Mouse (Mus musculus): ENCODE results near the gene Dclk3. TPM values are rescaled to one million over a fixed set of nuclear protein-coding genes. Genes with fewer than 3 reads are reported as not detected.

Gene Dclk3
- polyA plus RNA-seq, 1 experiment from 2014 or later, result 6.2 TPM

DNA sequence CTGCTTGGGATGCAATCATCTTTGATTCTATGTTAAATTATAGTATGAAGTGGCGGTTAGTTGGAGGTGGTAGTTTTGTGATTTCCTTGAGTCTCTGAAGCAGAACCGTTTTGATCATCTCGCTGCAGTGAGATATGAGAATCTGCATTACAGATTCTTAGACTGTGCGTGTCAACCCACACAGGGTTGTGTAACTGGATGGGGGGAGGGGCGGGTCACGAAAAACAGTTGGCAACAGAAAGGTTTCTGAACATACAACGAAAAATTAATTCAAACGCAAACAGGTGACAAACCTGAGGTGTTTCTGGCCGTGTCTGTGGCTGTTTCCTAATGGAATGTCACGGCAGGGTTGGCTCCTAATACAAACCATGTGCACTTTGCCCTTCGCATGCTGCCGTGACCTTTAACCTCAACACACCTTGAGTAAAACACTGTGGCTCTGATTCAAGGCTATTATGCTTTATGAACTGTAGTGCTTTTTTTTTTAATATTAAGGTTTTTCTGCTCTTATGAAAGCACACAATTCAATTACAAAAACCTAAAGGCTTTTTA is 12.0 kb downstream of the Dclk3 start:
- H3K4me3 ChIP-seq (replicated peaks; ENCODE audit: low read length), result no peak overlapping the region
- H3K9me3 ChIP-seq (ENCODE audit: control insufficient read depth, low read length), result no peaks in the 10 kb centered on the region
- H3K36me3 ChIP-seq (replicated peaks; ENCODE audit: control insufficient read depth, insufficient read depth), result no peaks in the 10 kb centered on the region
- no peaks in the 10 kb centered on the region for H3K4me1 ChIP-seq (replicated peaks; ENCODE audit: control insufficient read depth, insufficient read depth, low read length)
- H3K9ac ChIP-seq, result no peak overlapping the region
- no peak overlapping the region for H3K27ac ChIP-seq
- WGBS, result 83% methylated on average over 12 of the region's 12 CpGs
- ATAC-seq (ENCODE audit: low FRiP score), result no peak
- no peak for DNase-seq (ENCODE audit: low spot score)
- no peaks in the 10 kb centered on the region for H3K27me3 ChIP-seq (ENCODE audit: control insufficient read depth, insufficient read depth, low read length)
- H3K4me2 ChIP-seq (replicated peaks), result no peak overlapping the region

DNA sequence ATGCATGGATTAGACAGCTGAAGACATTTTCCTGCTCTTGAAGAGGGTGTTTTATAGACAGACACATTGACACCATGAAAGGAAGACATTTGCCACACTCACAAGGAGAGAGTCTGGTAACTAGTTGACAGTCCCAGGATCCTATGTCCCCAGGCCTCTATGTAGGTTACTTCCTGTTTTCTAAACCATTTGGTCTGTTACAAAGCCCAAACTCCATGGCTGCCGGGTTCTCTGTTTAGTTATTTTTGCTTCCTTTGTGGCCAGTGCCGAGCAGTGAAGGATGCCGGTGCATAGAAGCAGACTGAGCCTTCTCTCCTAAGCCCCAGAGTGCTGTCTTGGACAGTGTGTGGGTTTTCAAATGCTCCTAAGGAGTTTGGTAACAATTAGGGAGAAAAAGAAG is 15.0 kb downstream of the Dclk3 start:
- DNase-seq (ENCODE audit: low spot score), result no peak

DNA sequence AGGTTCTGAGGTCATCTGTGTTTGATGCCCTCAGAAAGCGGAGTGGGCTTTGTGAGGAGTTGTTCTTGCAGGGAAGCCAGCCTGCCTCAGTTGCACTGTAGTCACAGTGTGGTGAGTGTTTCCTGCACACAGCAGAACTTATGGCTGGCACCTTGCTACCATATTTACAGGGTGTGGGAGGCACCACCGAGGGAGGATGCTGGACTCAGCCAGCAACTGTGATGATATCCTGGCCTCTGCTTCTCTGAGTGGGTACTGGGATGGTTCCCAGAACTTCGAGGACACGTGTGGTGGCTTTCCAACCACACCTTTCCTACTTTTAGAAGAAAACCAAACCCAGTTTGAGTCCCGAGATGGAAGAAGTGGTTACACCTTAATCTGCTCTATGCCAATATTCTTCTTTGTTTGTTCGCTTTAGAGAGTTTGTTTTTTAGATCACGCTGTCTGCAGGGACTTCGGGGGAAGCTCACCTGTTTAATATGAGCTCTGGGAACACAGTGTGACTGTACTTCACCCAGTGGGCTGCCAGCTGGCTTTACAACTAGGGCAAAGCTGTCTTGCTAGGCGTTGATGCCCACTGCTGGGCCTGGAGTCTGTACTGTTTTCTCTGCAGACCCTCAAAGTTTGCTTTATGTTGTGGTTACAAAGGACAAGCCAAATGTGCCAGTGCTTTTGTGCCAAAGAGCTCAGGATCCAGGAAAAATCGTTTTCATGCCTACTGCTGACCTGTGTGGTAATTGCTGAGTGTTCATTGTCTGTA is 18.5 kb downstream of the Dclk3 start:
- no peaks in the 10 kb centered on the region for H3K27me3 ChIP-seq (ENCODE audit: control insufficient read depth, insufficient read depth, low read length)
- H3K27ac ChIP-seq, result peak overlapping the region; percentile 43; the same call in 1 of the 2 replicates
- DNase-seq (ENCODE audit: low spot score) (no peak), ATAC-seq (ENCODE audit: low FRiP score) (no peak)
- no peaks in the 10 kb centered on the region for H3K9me3 ChIP-seq (ENCODE audit: control insufficient read depth, low read length)
- no peaks in the 10 kb centered on the region for H3K36me3 ChIP-seq (replicated peaks; ENCODE audit: control insufficient read depth, insufficient read depth)
- no peak overlapping the region for H3K4me3 ChIP-seq (replicated peaks; ENCODE audit: low read length)
- peaks cover 15% of the 10 kb centered on the region for H3K4me1 ChIP-seq (replicated peaks; ENCODE audit: control insufficient read depth, insufficient read depth, low read length)
- 77% methylated on average over 10 of the region's 10 CpGs for WGBS
- H3K4me2 ChIP-seq (replicated peaks), result no peak overlapping the region
- H3K9ac ChIP-seq, result no peak overlapping the region

More for the DNA sequence above, 15.0 kb downstream of the Dclk3 start:
- no peak for ATAC-seq (ENCODE audit: low FRiP score)
- Histone ChIP-seq H3K4me2 (replicated peaks) (no peak overlapping the region), H3K4me3 (replicated peaks; ENCODE audit: low read length) (no peak overlapping the region), H3K27ac (no peak overlapping the region), H3K27me3 (ENCODE audit: control insufficient read depth, insufficient read depth, low read length) (no peaks in the 10 kb centered on the region), H3K4me1 (replicated peaks; ENCODE audit: control insufficient read depth, insufficient read depth, low read length) (no peaks in the 10 kb centered on the region; the same call in 1 of the 2 replicates), H3K36me3 (replicated peaks; ENCODE audit: control insufficient read depth, insufficient read depth) (no peaks in the 10 kb centered on the region), H3K9me3 (ENCODE audit: control insufficient read depth, low read length) (no peaks in the 10 kb centered on the region), H3K9ac (no peak overlapping the region)
- 70% methylated on average over 3 of the region's 3 CpGs for WGBS

DNA sequence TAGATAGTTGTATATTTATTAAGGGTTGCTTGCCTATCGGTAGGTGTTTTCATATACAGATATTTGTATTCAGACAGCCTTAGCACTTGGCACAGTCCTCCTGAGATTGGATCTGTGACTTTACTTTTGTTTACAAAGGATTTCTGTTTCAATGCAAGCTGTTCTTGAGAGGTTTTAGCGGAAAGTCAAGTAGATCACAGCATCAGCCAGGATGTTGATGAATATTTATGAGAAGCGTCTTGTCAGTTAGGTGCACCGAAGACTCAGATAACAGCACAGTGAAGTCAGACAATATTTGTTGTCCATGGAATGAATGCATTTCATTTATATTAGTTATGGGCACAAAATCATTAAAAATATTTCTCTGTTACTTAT is 19.0 kb downstream of the Dclk3 start:
- no peak for ATAC-seq (ENCODE audit: low FRiP score)

DNA sequence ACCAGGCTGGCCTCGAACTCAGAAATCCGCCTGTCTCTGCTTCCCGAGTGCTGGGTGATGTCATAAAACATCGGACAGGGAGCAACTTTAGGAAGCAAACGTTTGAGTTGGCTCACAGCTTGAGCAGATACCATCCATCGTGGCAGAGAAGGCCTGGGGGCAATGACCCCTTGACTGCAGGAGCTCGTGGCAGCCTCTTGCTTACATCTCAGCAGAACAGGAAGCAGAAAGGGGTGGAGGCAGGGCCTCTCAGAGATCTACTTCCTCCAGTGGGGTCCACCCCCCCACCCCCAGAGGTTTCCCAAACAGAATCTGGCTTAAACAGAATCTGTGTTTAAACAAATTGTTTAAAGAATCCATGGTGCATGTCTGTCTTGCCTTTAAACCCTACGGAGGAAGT is 20.6 kb downstream of the Dclk3 start:
- Histone ChIP-seq H3K9me3 (ENCODE audit: control insufficient read depth, low read length) (no peaks in the 10 kb centered on the region), H3K27ac (no peak overlapping the region), H3K9ac (no peak overlapping the region), H3K27me3 (ENCODE audit: control insufficient read depth, insufficient read depth, low read length) (no peaks in the 10 kb centered on the region), H3K4me2 (replicated peaks) (no peak overlapping the region), H3K36me3 (replicated peaks; ENCODE audit: control insufficient read depth, insufficient read depth) (no peaks in the 10 kb centered on the region), H3K4me1 (replicated peaks; ENCODE audit: control insufficient read depth, insufficient read depth, low read length) (peaks cover 15% of the 10 kb centered on the region), H3K4me3 (replicated peaks; ENCODE audit: low read length) (no peak overlapping the region)
- no peak for DNase-seq (ENCODE audit: low spot score)
- 66% methylated on average over 8 of the region's 8 CpGs for WGBS
- ATAC-seq (ENCODE audit: low FRiP score), result no peak

More for the DNA sequence above, 19.0 kb downstream of the Dclk3 start:
- Histone ChIP-seq H3K4me3 (replicated peaks; ENCODE audit: low read length) (no peak overlapping the region), H3K9me3 (ENCODE audit: control insufficient read depth, low read length) (no peaks in the 10 kb centered on the region), H3K9ac (no peak overlapping the region), H3K4me2 (replicated peaks) (no peak overlapping the region), H3K27me3 (ENCODE audit: control insufficient read depth, insufficient read depth, low read length) (no peaks in the 10 kb centered on the region), H3K36me3 (replicated peaks; ENCODE audit: control insufficient read depth, insufficient read depth) (no peaks in the 10 kb centered on the region), H3K27ac (peak overlapping the region; percentile 43; the same call in 1 of the 2 replicates), H3K4me1 (replicated peaks; ENCODE audit: control insufficient read depth, insufficient read depth, low read length) (peaks cover 15% of the 10 kb centered on the region)
- DNase-seq (ENCODE audit: low spot score), result no peak
- WGBS, result 31% methylated on average over 4 of the region's 4 CpGs

DNA sequence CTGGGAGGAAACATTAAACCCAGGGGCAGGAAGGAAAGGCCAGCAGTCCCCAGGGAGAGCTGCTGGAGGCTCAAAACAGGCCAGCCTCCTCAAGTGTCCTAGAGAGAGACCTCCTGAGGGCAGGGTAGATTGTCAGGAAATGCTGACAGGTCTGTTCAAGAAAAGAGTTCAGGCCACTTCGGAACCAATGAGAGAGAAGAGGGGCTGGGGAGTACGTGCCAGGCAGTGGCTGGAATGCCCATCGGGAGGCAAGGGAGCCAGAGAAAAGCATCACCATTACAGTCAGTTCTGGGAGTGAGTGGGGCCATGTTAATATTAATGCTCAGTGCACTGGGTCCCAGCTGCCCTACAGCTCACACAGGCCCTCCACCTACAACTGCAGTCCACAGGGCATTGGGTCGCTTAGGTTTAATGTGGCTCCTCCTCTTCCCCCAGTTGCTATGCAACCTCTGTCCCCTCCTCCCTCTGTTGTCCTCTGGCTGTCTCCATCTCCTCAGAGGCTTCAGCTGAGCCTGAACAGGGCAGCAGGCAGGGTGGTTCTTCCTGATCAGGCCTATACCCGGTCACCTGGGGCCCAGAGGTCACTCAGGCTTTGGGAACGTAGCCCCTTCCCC is 21.4 kb downstream of the Dclk3 start:
- DNase-seq (ENCODE audit: low spot score), result no peak
- no peaks in the 10 kb centered on the region for H3K27me3 ChIP-seq (ENCODE audit: control insufficient read depth, insufficient read depth, low read length)
- no peak overlapping the region for H3K4me3 ChIP-seq (replicated peaks; ENCODE audit: low read length)
- peak; percentile 76; the same call in 1 of the 2 replicates for ATAC-seq (ENCODE audit: low FRiP score)
- no peaks in the 10 kb centered on the region for H3K36me3 ChIP-seq (replicated peaks; ENCODE audit: control insufficient read depth, insufficient read depth)
- no peak overlapping the region for H3K9ac ChIP-seq
- 11% methylated on average over 6 of the region's 6 CpGs for WGBS
- no peaks in the 10 kb centered on the region for H3K9me3 ChIP-seq (ENCODE audit: control insufficient read depth, low read length)
- no peak overlapping the region for H3K27ac ChIP-seq
- peaks cover 15% of the 10 kb centered on the region for H3K4me1 ChIP-seq (replicated peaks; ENCODE audit: control insufficient read depth, insufficient read depth, low read length)
- H3K4me2 ChIP-seq (replicated peaks), result no peak overlapping the region

DNA sequence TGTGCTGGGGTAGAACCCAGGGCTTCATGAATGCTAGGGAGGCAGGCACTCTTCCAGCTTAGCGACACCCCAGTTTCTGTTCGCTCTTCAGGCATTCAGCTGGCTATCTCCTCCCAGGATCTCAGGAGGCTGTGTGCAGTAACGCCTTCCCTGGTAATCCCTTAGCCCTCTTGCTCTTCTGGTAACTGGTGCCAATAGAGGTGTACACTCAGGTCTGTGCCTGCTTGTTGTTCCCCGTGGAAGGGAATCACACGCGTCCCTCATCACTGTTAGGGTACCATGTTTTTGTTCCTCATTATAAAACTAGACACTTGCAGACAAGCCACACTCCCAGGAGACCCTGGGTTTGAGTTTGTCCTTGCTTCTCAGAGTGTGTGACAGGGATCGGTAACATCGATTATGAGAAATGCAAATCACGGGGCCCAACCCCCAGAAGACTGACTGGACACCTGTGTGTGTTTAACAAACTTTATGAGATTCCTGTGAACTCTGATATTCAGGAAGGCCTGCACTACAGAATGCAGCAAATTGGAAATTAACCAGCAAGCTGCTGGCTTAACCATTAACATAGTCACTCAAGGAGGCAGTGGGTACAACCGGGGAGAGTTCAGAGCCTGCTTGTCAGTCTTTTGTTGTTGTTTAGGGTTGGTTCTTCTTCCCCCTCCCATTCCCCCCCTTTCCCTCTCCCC is 22.7 kb downstream of the Dclk3 start:
- WGBS, result 60% methylated on average over 10 of the region's 10 CpGs
- Histone ChIP-seq H3K9ac (no peak overlapping the region), H3K4me2 (replicated peaks) (no peak overlapping the region), H3K4me3 (replicated peaks; ENCODE audit: low read length) (no peak overlapping the region), H3K9me3 (ENCODE audit: control insufficient read depth, low read length) (no peaks in the 10 kb centered on the region), H3K27me3 (ENCODE audit: control insufficient read depth, insufficient read depth, low read length) (no peaks in the 10 kb centered on the region), H3K4me1 (replicated peaks; ENCODE audit: control insufficient read depth, insufficient read depth, low read length) (peaks cover 15% of the 10 kb centered on the region), H3K36me3 (replicated peaks; ENCODE audit: control insufficient read depth, insufficient read depth) (no peaks in the 10 kb centered on the region), H3K27ac (no peak overlapping the region)
- ATAC-seq (ENCODE audit: low FRiP score), result no peak
- no peak for DNase-seq (ENCODE audit: low spot score)

DNA sequence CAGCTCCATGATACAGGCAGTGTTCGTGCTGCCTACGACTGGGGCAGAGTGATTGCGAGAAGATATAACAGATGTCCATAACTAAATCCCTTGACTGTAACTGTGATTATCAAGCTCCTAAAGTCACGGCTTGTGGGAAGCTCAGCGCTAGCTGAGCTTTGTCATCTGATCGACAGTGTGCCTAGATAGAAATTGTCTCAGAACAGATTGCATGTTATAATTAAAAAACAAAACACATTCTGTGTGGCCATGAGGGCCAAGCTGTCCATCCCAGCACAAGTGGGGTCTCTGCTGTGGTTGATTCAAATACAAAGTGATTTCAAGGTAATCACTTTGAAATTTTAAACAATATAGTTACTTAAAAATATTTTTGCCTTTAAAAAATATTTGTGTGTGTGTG is 26.8 kb downstream of the Dclk3 start:
- Histone ChIP-seq H3K9ac (no peak overlapping the region), H3K36me3 (replicated peaks; ENCODE audit: control insufficient read depth, insufficient read depth) (no peaks in the 10 kb centered on the region)
- no peak for DNase-seq (ENCODE audit: low spot score)

More for the DNA sequence above, 26.8 kb downstream of the Dclk3 start:
- 88% methylated on average over 6 of the region's 6 CpGs for WGBS
- Histone ChIP-seq H3K4me2 (replicated peaks) (no peak overlapping the region), H3K27me3 (ENCODE audit: control insufficient read depth, insufficient read depth, low read length) (no peaks in the 10 kb centered on the region), H3K4me1 (replicated peaks; ENCODE audit: control insufficient read depth, insufficient read depth, low read length) (0 out of 2 replicates have a peak, but pooled peaks cover 3% of the 10 kb centered on the region), H3K4me3 (replicated peaks; ENCODE audit: low read length) (no peak overlapping the region), H3K9me3 (ENCODE audit: control insufficient read depth, low read length) (no peaks in the 10 kb centered on the region), H3K27ac (no peak overlapping the region)
- no peak for ATAC-seq (ENCODE audit: low FRiP score)

Data from hindbrain, embryonic 14.5 days (tissue).